Mouse (Mus musculus) neural tube, embryonic 13.5 days (tissue): ENCODE measurements around the gene Gpr62. TPM values are rescaled to one million over a fixed set of nuclear protein-coding genes. Genes with fewer than 3 reads are reported as not detected.

Experiments
- polyA plus RNA-seq: library from polyadenylated mRNA; unstranded; fragments of >200 nt; fragmentation: Nextera tagmentation; extraction: Ambion mirVana; gene quantifications from 2 replicates; pipeline ENCODE4 v1.2.1, GENCODE M21; 2015

The Gpr62 gene
- polyA plus RNA-seq, 1 experiment from 2014 or later, result 0.73 TPM

Other genes with a start within 250 kb of the Gpr62 start
- not detected in 2 replicates for gene Tlr9, start 243.3 kb downstream of the Gpr62 start, polyA plus RNA-seq
- 96.8 and 101 TPM in 2 replicates for gene Alas1, start 217.3 kb downstream of the Gpr62 start, polyA plus RNA-seq
- 8.0 and 8.4 TPM in 2 replicates for gene Poc1a, start 184.9 kb downstream of the Gpr62 start, polyA plus RNA-seq
- 12.3 and 13.1 TPM in 2 replicates for gene Dusp7, start 97.3 kb downstream of the Gpr62 start, polyA plus RNA-seq
- gene Rpl29, start 36.5 kb downstream of the Gpr62 start, polyA plus RNA-seq, result 576 and 729 TPM in 2 replicates
- 27.9 and 31.0 TPM in 2 replicates for gene Acy1, start 27.6 kb downstream of the Gpr62 start, polyA plus RNA-seq
- gene Abhd14b, start 18.5 kb downstream of the Gpr62 start, polyA plus RNA-seq, result 5.9 and 6.9 TPM in 2 replicates
- gene Abhd14a, start 18.3 kb downstream of the Gpr62 start, polyA plus RNA-seq, result 49.7 and 57.4 TPM in 2 replicates
- gene Pcbp4, start 12.6 kb downstream of the Gpr62 start, polyA plus RNA-seq, result 257 and 262 TPM in 2 replicates
- gene Rrp9, start 10.0 kb upstream of the Gpr62 start, polyA plus RNA-seq, result 42.3 and 43.7 TPM in 2 replicates
- 1.3 TPM in 2 replicates for gene Parp3, start 11.0 kb upstream of the Gpr62 start, polyA plus RNA-seq
- not detected in 2 replicates for gene Iqcf1, start 34.0 kb upstream of the Gpr62 start, polyA plus RNA-seq
- gene Iqcf5, start 48.6 kb upstream of the Gpr62 start, polyA plus RNA-seq, result not detected in 2 replicates
- not detected in 2 replicates for gene Iqcf3, start 95.7 kb upstream of the Gpr62 start, polyA plus RNA-seq
- not detected in 2 replicates for gene Iqcf4, start 105.1 kb upstream of the Gpr62 start, polyA plus RNA-seq
- gene Iqcf6, start 160.6 kb upstream of the Gpr62 start, polyA plus RNA-seq, result not detected in 2 replicates
- gene Grm2, start 190.1 kb upstream of the Gpr62 start, polyA plus RNA-seq, result 3.5 and 4.2 TPM in 2 replicates
- gene Tex264, start 220.0 kb upstream of the Gpr62 start, polyA plus RNA-seq, result 52.6 and 57.4 TPM in 2 replicates